Mouse (Mus musculus): ENCODE results near the gene Bcl2l11. TPM values are rescaled to one million over a fixed set of nuclear protein-coding genes. Genes with fewer than 3 reads are reported as not detected.

Bcl2l11 gene
- polyA plus RNA-seq, 1 experiment: 7.8 TPM

GRCm38 (mm10) chr2:128153551-128153910 lies 27.7 kb downstream of the Bcl2l11 start:
- no peak for TF ChIP-seq CTCF (conservative IDR thresholded peaks at IDR 0.05; ENCODE audit: insufficient read depth, insufficient read length, low read depth, low read length)
- TF ChIP-seq POLR2A (IDR thresholded peaks at IDR 0.05; ENCODE audit: low read depth, low read length): no peak
- H3K27me3 ChIP-seq (replicated peaks; ENCODE audit: control insufficient read depth, insufficient read depth, low read length): no peaks in the 10 kb centered on the region
- H3K4me1 ChIP-seq (ENCODE audit: control insufficient read depth, insufficient read depth, low read length): no peaks in the 10 kb centered on the region
- H3K36me3 ChIP-seq (ENCODE audit: control insufficient read depth, insufficient read depth, low read length): no peaks in the 10 kb centered on the region
- H3K4me3 ChIP-seq (ENCODE audit: insufficient read depth, low read depth, low read length): no peak overlapping the region
- WGBS: 82% methylated on average over 11 of the region's 11 CpGs
- H3K27ac ChIP-seq (ENCODE audit: insufficient read depth, low read depth, low read length): no peak overlapping the region
- no peak for DNase-seq

- 85% methylated on average over 13 of the region's 13 CpGs for WGBS
- H3K36me3 ChIP-seq (ENCODE audit: control insufficient read depth, insufficient read depth, low read length): no peaks in the 10 kb centered on the region
- DNase-seq: peak; percentile 43
These were observed 29.7 kb downstream of the Bcl2l11 start for GRCm38 (mm10) chr2:128155412-128156066.

GRCm38 (mm10) chr2:128156067-128156462 lies 30.2 kb downstream of the Bcl2l11 start:
- H3K36me3 ChIP-seq (ENCODE audit: control insufficient read depth, insufficient read depth, low read length): no peaks in the 10 kb centered on the region
- no peak for DNase-seq
- no peak for TF ChIP-seq CTCF (conservative IDR thresholded peaks at IDR 0.05; ENCODE audit: insufficient read depth, insufficient read length, low read depth, low read length)
- H3K27ac ChIP-seq (ENCODE audit: insufficient read depth, low read depth, low read length): no peak overlapping the region
- WGBS: 85% methylated on average over 5 of the region's 5 CpGs
- no peak overlapping the region for H3K4me3 ChIP-seq (ENCODE audit: insufficient read depth, low read depth, low read length)
- H3K27me3 ChIP-seq (replicated peaks; ENCODE audit: control insufficient read depth, insufficient read depth, low read length): no peaks in the 10 kb centered on the region
- H3K4me1 ChIP-seq (ENCODE audit: control insufficient read depth, insufficient read depth, low read length): no peaks in the 10 kb centered on the region

More at GRCm38 (mm10) chr2:128155412-128156066, 29.7 kb downstream of the Bcl2l11 start:
- H3K4me3 ChIP-seq (ENCODE audit: insufficient read depth, low read depth, low read length): no peak overlapping the region
- H3K4me1 ChIP-seq (ENCODE audit: control insufficient read depth, insufficient read depth, low read length): no peaks in the 10 kb centered on the region
- no peak overlapping the region for H3K27ac ChIP-seq (ENCODE audit: insufficient read depth, low read depth, low read length)
- no peaks in the 10 kb centered on the region for H3K27me3 ChIP-seq (replicated peaks; ENCODE audit: control insufficient read depth, insufficient read depth, low read length)
- no peak for TF ChIP-seq CTCF (conservative IDR thresholded peaks at IDR 0.05; ENCODE audit: insufficient read depth, insufficient read length, low read depth, low read length)
- no peak for TF ChIP-seq POLR2A (IDR thresholded peaks at IDR 0.05; ENCODE audit: low read depth, low read length)

- 72% methylated on average over 12 of the region's 12 CpGs for WGBS
- H3K36me3 ChIP-seq (ENCODE audit: control insufficient read depth, insufficient read depth, low read length): no peaks in the 10 kb centered on the region
- no peak overlapping the region for H3K27ac ChIP-seq (ENCODE audit: insufficient read depth, low read depth, low read length)
- no peaks in the 10 kb centered on the region for H3K27me3 ChIP-seq (replicated peaks; ENCODE audit: control insufficient read depth, insufficient read depth, low read length)
- no peak overlapping the region for H3K4me3 ChIP-seq (ENCODE audit: insufficient read depth, low read depth, low read length)
- TF ChIP-seq CTCF (conservative IDR thresholded peaks at IDR 0.05; ENCODE audit: insufficient read depth, insufficient read length, low read depth, low read length) (no peak), POLR2A (IDR thresholded peaks at IDR 0.05; ENCODE audit: low read depth, low read length) (no peak)
- DNase-seq: no peak
- no peaks in the 10 kb centered on the region for H3K4me1 ChIP-seq (ENCODE audit: control insufficient read depth, insufficient read depth, low read length)
These were observed 30.9 kb downstream of the Bcl2l11 start for GRCm38 (mm10) chr2:128156557-128157412.

GRCm38 (mm10) chr2:128158734-128159410 lies 33.0 kb downstream of the Bcl2l11 start:
- Histone ChIP-seq H3K4me3 (ENCODE audit: insufficient read depth, low read depth, low read length) (no peak overlapping the region), H3K27ac (ENCODE audit: insufficient read depth, low read depth, low read length) (no peak overlapping the region), H3K36me3 (ENCODE audit: control insufficient read depth, insufficient read depth, low read length) (no peaks in the 10 kb centered on the region), H3K27me3 (replicated peaks; ENCODE audit: control insufficient read depth, insufficient read depth, low read length) (no peaks in the 10 kb centered on the region), H3K4me1 (ENCODE audit: control insufficient read depth, insufficient read depth, low read length) (no peaks in the 10 kb centered on the region)
- TF ChIP-seq CTCF (conservative IDR thresholded peaks at IDR 0.05; ENCODE audit: insufficient read depth, insufficient read length, low read depth, low read length) (no peak), POLR2A (IDR thresholded peaks at IDR 0.05; ENCODE audit: low read depth, low read length) (no peak)
- no peak for DNase-seq
- WGBS: 69% methylated on average over 17 of the region's 17 CpGs

GRCm38 (mm10) chr2:128159619-128160125 lies 33.8 kb downstream of the Bcl2l11 start:
- TF ChIP-seq POLR2A (IDR thresholded peaks at IDR 0.05; ENCODE audit: low read depth, low read length) (no peak), CTCF (conservative IDR thresholded peaks at IDR 0.05; ENCODE audit: insufficient read depth, insufficient read length, low read depth, low read length) (no peak)
- DNase-seq: no peak
- 66% methylated on average over 7 of the region's 7 CpGs for WGBS

More at GRCm38 (mm10) chr2:128159619-128160125, 33.8 kb downstream of the Bcl2l11 start:
- Histone ChIP-seq H3K36me3 (ENCODE audit: control insufficient read depth, insufficient read depth, low read length) (no peaks in the 10 kb centered on the region), H3K27me3 (replicated peaks; ENCODE audit: control insufficient read depth, insufficient read depth, low read length) (no peaks in the 10 kb centered on the region), H3K4me1 (ENCODE audit: control insufficient read depth, insufficient read depth, low read length) (no peaks in the 10 kb centered on the region), H3K27ac (ENCODE audit: insufficient read depth, low read depth, low read length) (no peak overlapping the region), H3K4me3 (ENCODE audit: insufficient read depth, low read depth, low read length) (no peak overlapping the region)

Measured in kidney, adult 2 months (tissue).